Mouse (Mus musculus) gastrocnemius, postnatal 25 days (tissue): ENCODE results near the gene Rcl1. TPM values are rescaled to one million over a fixed set of nuclear protein-coding genes. Genes with fewer than 3 reads are reported as not detected.

Experiments used
- DNase-seq: peaks from one replicate; pipeline ENCODE4 v3.0.0; 2022
- total RNA-seq, 2 experiments: library from RNA; stranded (reverse); gene quantifications; 1 replicate in 1 of 2; 2 replicates in 1 of 2; pipeline ENCODE4 v1.2.3; 2021

Gene Rcl1
- total RNA-seq, 2 experiments from 2014 or later = 6.3 to 8.9 TPM

GRCm38 (mm10) chr19:29113746-29114649 is 12.8 kb downstream of the Rcl1 start:
- no peak for DNase-seq

- DNase-seq = no peak
Observed at GRCm38 (mm10) chr19:29116796-29117195, 15.6 kb downstream of the Rcl1 start.

GRCm38 (mm10) chr19:29118196-29118595 is 17.0 kb downstream of the Rcl1 start:
- no peak for DNase-seq

- no peak for DNase-seq
Observed at GRCm38 (mm10) chr19:29120311-29120710, 19.1 kb downstream of the Rcl1 start.

GRCm38 (mm10) chr19:29121394-29121793 is 20.2 kb downstream of the Rcl1 start:
- DNase-seq = no peak

- DNase-seq = no peak
Observed at GRCm38 (mm10) chr19:29124886-29125585, 23.9 kb downstream of the Rcl1 start.

GRCm38 (mm10) chr19:29126347-29127015 is 25.3 kb downstream of the Rcl1 start:
- no peak for DNase-seq

GRCm38 (mm10) chr19:29127331-29127730 is 26.2 kb downstream of the Rcl1 start:
- DNase-seq = no peak

GRCm38 (mm10) chr19:29128217-29128616 is 27.0 kb downstream of the Rcl1 start:
- DNase-seq = no peak

- DNase-seq = no peak
Observed at GRCm38 (mm10) chr19:29129551-29129950, 28.4 kb downstream of the Rcl1 start.

- DNase-seq = no peak
Observed at GRCm38 (mm10) chr19:29131171-29131570, 30.0 kb downstream of the Rcl1 start.

GRCm38 (mm10) chr19:29134293-29134692 is 33.1 kb downstream of the Rcl1 start:
- DNase-seq = no peak

GRCm38 (mm10) chr19:29135172-29135736 is 34.1 kb downstream of the Rcl1 start:
- DNase-seq = no peak

GRCm38 (mm10) chr19:29138546-29139270 is 37.5 kb downstream of the Rcl1 start:
- DNase-seq = no peak

- DNase-seq = peak; percentile 37
Observed at GRCm38 (mm10) chr19:29139699-29140456, 38.7 kb downstream of the Rcl1 start.

- DNase-seq = no peak
Observed at GRCm38 (mm10) chr19:29140933-29141332, 39.8 kb downstream of the Rcl1 start.

GRCm38 (mm10) chr19:29142307-29142706 is 41.1 kb downstream of the Rcl1 start:
- no peak for DNase-seq

- no peak for DNase-seq
Observed at GRCm38 (mm10) chr19:29145421-29145820, 44.2 kb downstream of the Rcl1 start.

GRCm38 (mm10) chr19:29146820-29147219 is 45.6 kb downstream of the Rcl1 start:
- DNase-seq = no peak

- DNase-seq = no peak
Observed at GRCm38 (mm10) chr19:29149583-29149982, 48.4 kb downstream of the Rcl1 start.

GRCm38 (mm10) chr19:29150038-29150437 is 48.9 kb downstream of the Rcl1 start:
- no peak for DNase-seq
